Mouse (Mus musculus): ENCODE results near the gene Cnn3. TPM values are rescaled to one million over a fixed set of nuclear protein-coding genes. Genes with fewer than 3 reads are reported as not detected.
A peak's percentile ranks its signal among the peaks of the same experiment; 100 is the strongest.

Cnn3 gene
- polyA plus RNA-seq, 1 experiment from 2014 or later: 375 TPM

- Histone ChIP-seq H3K27me3 (replicated peaks; ENCODE audit: control insufficient read depth, insufficient read depth, low read length) (no peaks in the 10 kb centered on the region), H3K4me2 (ENCODE audit: low read depth, low read length) (no peak overlapping the region), H3K9me3 (ENCODE audit: control insufficient read depth, low read length) (no peaks in the 10 kb centered on the region), H3K27ac (ENCODE audit: low read length) (no peak overlapping the region), H3K36me3 (ENCODE audit: control insufficient read depth, insufficient read depth, low read length) (no peaks in the 10 kb centered on the region), H3K9ac (ENCODE audit: low read depth, low read length) (no peak overlapping the region), H3K4me3 (ENCODE audit: low read length) (no peak overlapping the region), H3K4me1 (ENCODE audit: control insufficient read depth, insufficient read depth, low read length) (no peaks in the 10 kb centered on the region; the same call in 1 of the 2 replicates)
- ATAC-seq: no peak
- WGBS: 65% methylated on average over 5 of the region's 5 CpGs
These were observed 9.8 kb upstream of the Cnn3 start for GRCm38 (mm10) chr3:121416171-121417154.

DNA sequence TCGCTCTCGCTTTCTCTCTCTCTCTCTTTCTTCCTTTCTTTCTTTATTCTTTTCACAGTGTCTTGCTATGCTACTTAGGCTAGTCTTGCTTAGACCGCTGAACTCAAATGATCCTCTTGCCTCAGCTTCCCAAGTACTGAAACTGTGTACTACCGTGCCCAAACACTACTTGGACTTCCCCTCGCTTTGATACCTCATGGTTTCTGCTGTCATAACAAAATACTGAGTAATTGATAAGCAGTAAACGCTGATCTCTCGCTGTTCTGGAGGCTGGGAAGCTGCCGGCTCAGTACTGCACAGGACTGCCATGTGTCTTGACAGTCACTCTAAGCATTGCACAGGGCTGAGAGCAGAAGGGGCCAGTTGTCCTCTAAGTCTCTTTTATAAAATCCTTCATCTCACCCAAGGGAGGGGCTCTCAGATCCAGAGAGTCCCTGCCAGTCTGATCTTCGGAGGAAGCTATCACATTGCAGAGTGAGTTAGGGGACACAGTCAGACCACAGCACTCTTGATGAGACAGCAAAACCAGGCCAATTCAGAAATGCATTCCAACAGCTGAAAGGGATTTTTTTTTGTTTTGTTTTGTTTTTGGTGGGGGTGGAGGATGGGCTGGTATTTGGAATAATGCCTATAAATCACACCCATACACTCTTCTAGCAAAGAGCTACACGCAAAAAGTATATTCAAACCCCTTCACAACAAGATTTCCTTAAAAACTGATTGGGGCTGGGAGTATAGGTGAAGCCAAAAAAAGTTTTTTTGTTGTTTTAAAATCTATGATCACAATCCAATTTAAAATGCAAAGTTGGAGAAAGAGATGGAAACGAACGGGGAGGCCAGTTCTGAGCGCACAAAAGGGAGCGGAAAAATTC lies 8.7 kb upstream of the Cnn3 start:
- no peaks in the 10 kb centered on the region for H3K27me3 ChIP-seq (replicated peaks; ENCODE audit: control insufficient read depth, insufficient read depth, low read length)
- no peaks in the 10 kb centered on the region for H3K9me3 ChIP-seq (ENCODE audit: control insufficient read depth, low read length)
- no peak overlapping the region for H3K4me2 ChIP-seq (ENCODE audit: low read depth, low read length)
- 63% methylated on average over 14 of the region's 14 CpGs for WGBS
- H3K36me3 ChIP-seq (ENCODE audit: control insufficient read depth, insufficient read depth, low read length): no peaks in the 10 kb centered on the region
- H3K4me3 ChIP-seq (ENCODE audit: low read length): no peak overlapping the region
- H3K9ac ChIP-seq (ENCODE audit: low read depth, low read length): no peak overlapping the region
- no peaks in the 10 kb centered on the region; the same call in 1 of the 2 replicates for H3K4me1 ChIP-seq (ENCODE audit: control insufficient read depth, insufficient read depth, low read length)
- ATAC-seq: no peak
- no peak overlapping the region for H3K27ac ChIP-seq (ENCODE audit: low read length)

DNA sequence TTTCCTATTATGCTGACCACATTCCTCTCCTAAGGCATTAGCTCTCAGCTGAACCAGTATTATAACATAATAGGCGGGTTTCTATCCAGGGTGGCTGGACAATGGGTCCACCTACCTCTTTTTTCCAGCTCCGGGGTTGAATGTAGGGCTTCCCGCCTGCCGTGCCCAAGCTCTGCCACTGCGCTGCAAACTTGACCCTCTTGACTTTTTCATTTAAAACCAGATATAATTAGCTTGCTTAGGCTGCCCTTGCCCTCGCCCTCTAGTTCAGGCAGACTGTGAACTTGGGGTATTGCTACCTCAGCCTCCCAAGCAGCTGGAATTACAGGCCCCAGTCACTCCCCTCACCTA lies 8.1 kb upstream of the Cnn3 start:
- Histone ChIP-seq H3K4me2 (ENCODE audit: low read depth, low read length) (no peak overlapping the region), H3K36me3 (ENCODE audit: control insufficient read depth, insufficient read depth, low read length) (no peaks in the 10 kb centered on the region), H3K9ac (ENCODE audit: low read depth, low read length) (no peak overlapping the region), H3K9me3 (ENCODE audit: control insufficient read depth, low read length) (no peaks in the 10 kb centered on the region), H3K4me3 (ENCODE audit: low read length) (no peak overlapping the region), H3K27ac (ENCODE audit: low read length) (no peak overlapping the region), H3K4me1 (ENCODE audit: control insufficient read depth, insufficient read depth, low read length) (no peaks in the 10 kb centered on the region; the same call in 1 of the 2 replicates), H3K27me3 (replicated peaks; ENCODE audit: control insufficient read depth, insufficient read depth, low read length) (no peaks in the 10 kb centered on the region)
- 74% methylated on average over 6 of the region's 6 CpGs for WGBS
- no peak for ATAC-seq

- Histone ChIP-seq H3K9me3 (ENCODE audit: control insufficient read depth, low read length) (no peaks in the 10 kb centered on the region), H3K4me3 (ENCODE audit: low read length) (no peak overlapping the region), H3K4me1 (ENCODE audit: control insufficient read depth, insufficient read depth, low read length) (no peaks in the 10 kb centered on the region; the same call in 1 of the 2 replicates), H3K27me3 (replicated peaks; ENCODE audit: control insufficient read depth, insufficient read depth, low read length) (no peaks in the 10 kb centered on the region), H3K27ac (ENCODE audit: low read length) (no peak overlapping the region), H3K36me3 (ENCODE audit: control insufficient read depth, insufficient read depth, low read length) (no peaks in the 10 kb centered on the region), H3K9ac (ENCODE audit: low read depth, low read length) (no peak overlapping the region), H3K4me2 (ENCODE audit: low read depth, low read length) (no peak overlapping the region)
- ATAC-seq: no peak
- WGBS: 85% methylated on average over 9 of the region's 9 CpGs
These were observed 7.4 kb upstream of the Cnn3 start for GRCm38 (mm10) chr3:121418850-121419435.

GRCm38 (mm10) chr3:121422405-121422804 lies 3.9 kb upstream of the Cnn3 start:
- H3K9ac ChIP-seq (ENCODE audit: low read depth, low read length): no peak overlapping the region
- no peak for ATAC-seq
- WGBS: 70% methylated on average over 8 of the region's 8 CpGs
- peaks cover 5% of the 10 kb centered on the region; the same call in 1 of the 2 replicates for H3K4me1 ChIP-seq (ENCODE audit: control insufficient read depth, insufficient read depth, low read length)
- no peak overlapping the region for H3K27ac ChIP-seq (ENCODE audit: low read length)
- no peaks in the 10 kb centered on the region for H3K27me3 ChIP-seq (replicated peaks; ENCODE audit: control insufficient read depth, insufficient read depth, low read length)
- no peaks in the 10 kb centered on the region for H3K36me3 ChIP-seq (ENCODE audit: control insufficient read depth, insufficient read depth, low read length)
- H3K4me2 ChIP-seq (ENCODE audit: low read depth, low read length): no peak overlapping the region
- H3K9me3 ChIP-seq (ENCODE audit: control insufficient read depth, low read length): no peaks in the 10 kb centered on the region
- H3K4me3 ChIP-seq (ENCODE audit: low read length): no peak overlapping the region

- Histone ChIP-seq H3K4me1 (ENCODE audit: control insufficient read depth, insufficient read depth, low read length) (peaks cover 22% of the 10 kb centered on the region), H3K27me3 (replicated peaks; ENCODE audit: control insufficient read depth, insufficient read depth, low read length) (no peaks in the 10 kb centered on the region), H3K9ac (ENCODE audit: low read depth, low read length) (peak overlapping the region; percentile 81), H3K27ac (ENCODE audit: low read length) (peak overlapping the region; percentile 97), H3K36me3 (ENCODE audit: control insufficient read depth, insufficient read depth, low read length) (no peaks in the 10 kb centered on the region), H3K9me3 (ENCODE audit: control insufficient read depth, low read length) (no peaks in the 10 kb centered on the region), H3K4me2 (ENCODE audit: low read depth, low read length) (peak overlapping the region; percentile 93), H3K4me3 (ENCODE audit: low read length) (peak overlapping the region; percentile 78)
- WGBS: under 1% methylated on average over 90 of the region's 93 CpGs
- peak; percentile 77 for ATAC-seq
These were observed 573 bp downstream of the Cnn3 start for GRCm38 (mm10) chr3:121426621-121427519.

DNA sequence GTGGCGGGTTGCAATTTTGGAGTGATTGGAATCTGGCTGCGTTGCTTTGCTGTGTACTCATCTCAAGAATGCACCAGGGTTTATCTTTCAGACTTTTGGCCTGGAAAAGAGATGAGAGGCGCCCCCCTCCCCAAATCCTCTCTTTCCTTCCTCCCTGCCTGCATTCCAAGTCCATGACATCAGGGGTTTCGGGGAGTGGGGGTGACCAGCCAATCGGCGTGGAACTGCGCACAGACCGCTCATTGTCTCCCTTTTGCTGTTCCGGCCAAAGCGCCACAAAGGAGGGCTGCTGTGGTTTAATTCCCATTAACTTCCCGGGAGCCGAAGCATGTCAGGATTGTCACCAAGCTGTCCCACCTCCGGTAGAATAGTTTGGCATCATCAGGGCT lies 1.2 kb downstream of the Cnn3 start:
- peak overlapping the region; percentile 97 for H3K27ac ChIP-seq (ENCODE audit: low read length)
- under 1% methylated on average over 13 of the region's 13 CpGs for WGBS
- H3K9ac ChIP-seq (ENCODE audit: low read depth, low read length): peak overlapping the region; percentile 81
- no peaks in the 10 kb centered on the region for H3K36me3 ChIP-seq (ENCODE audit: control insufficient read depth, insufficient read depth, low read length)
- H3K4me1 ChIP-seq (ENCODE audit: control insufficient read depth, insufficient read depth, low read length): peaks cover 22% of the 10 kb centered on the region
- peak overlapping the region; percentile 93 for H3K4me2 ChIP-seq (ENCODE audit: low read depth, low read length)
- H3K4me3 ChIP-seq (ENCODE audit: low read length): peak overlapping the region; percentile 78
- H3K27me3 ChIP-seq (replicated peaks; ENCODE audit: control insufficient read depth, insufficient read depth, low read length): no peaks in the 10 kb centered on the region
- no peaks in the 10 kb centered on the region for H3K9me3 ChIP-seq (ENCODE audit: control insufficient read depth, low read length)
- peak; percentile 45 for ATAC-seq

DNA sequence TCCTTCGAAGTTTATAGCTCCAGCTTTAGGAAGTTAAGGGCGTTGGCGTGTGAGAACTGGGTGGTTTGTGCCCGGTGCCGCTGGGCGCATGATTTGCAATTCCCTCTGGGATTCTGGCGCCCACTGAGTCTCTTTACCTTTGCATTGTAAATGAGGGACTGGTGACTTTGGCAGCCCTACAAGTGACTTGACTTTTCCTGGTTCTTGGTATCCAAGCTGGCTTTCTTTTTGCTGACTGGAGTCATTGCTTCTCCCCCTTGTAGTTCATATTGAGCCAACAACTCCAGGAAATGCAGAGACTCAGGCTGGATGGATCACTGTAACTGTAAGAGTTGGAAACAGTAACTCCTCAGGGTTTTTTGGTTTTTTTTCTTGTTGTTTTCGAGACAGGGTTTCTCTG lies 1.9 kb downstream of the Cnn3 start:
- WGBS: 8% methylated on average over 8 of the region's 8 CpGs
- H3K4me2 ChIP-seq (ENCODE audit: low read depth, low read length): peak overlapping the region; percentile 93
- peaks cover 25% of the 10 kb centered on the region for H3K4me1 ChIP-seq (ENCODE audit: control insufficient read depth, insufficient read depth, low read length)
- H3K27ac ChIP-seq (ENCODE audit: low read length): peak overlapping the region; percentile 52; the same call in 1 of the 2 replicates
- peak overlapping the region; percentile 81 for H3K9ac ChIP-seq (ENCODE audit: low read depth, low read length)
- ATAC-seq: no peak
- no peaks in the 10 kb centered on the region for H3K36me3 ChIP-seq (ENCODE audit: control insufficient read depth, insufficient read depth, low read length)
- H3K9me3 ChIP-seq (ENCODE audit: control insufficient read depth, low read length): no peaks in the 10 kb centered on the region
- H3K4me3 ChIP-seq (ENCODE audit: low read length): peak overlapping the region; percentile 78
- H3K27me3 ChIP-seq (replicated peaks; ENCODE audit: control insufficient read depth, insufficient read depth, low read length): no peaks in the 10 kb centered on the region

Data from intestine, embryonic 16.5 days (tissue).